Mouse (Mus musculus): ENCODE data around the gene Gpx4. TPM values are rescaled to one million over a fixed set of nuclear protein-coding genes. Genes with fewer than 3 reads are reported as not detected.
"Not testable (repeated sequence)": the region's sequence is repeated elsewhere in the genome, so short reads cannot be mapped to it uniquely, and the experiment has no call there.

Gene Gpx4
- polyA plus RNA-seq, 1 experiment: 1,278 TPM

- H3ac ChIP-seq (ENCODE audit: control insufficient read depth, insufficient read length): no peak overlapping the region
- TF ChIP-seq MAX (IDR thresholded peaks at IDR 0.05; ENCODE audit: low read depth) (no peak), E2F4 (IDR thresholded peaks at IDR 0.05; ENCODE audit: insufficient read depth) (no peak), MYOG (IDR thresholded peaks at IDR 0.05; ENCODE audit: control insufficient read depth in 1 of 3, insufficient read depth in 1 of 3, insufficient read length in 2 of 3, low read depth in 2 of 3) (peak; percentile 22 to 91 (median 57)), USF1 (IDR thresholded peaks at IDR 0.05; ENCODE audit: low read depth) (no peak), POLR2AphosphoS2 (IDR thresholded peaks at IDR 0.05; ENCODE audit: insufficient read length, low read depth) (no peak), CEBPB (IDR thresholded peaks at IDR 0.05; ENCODE audit: insufficient read depth, poor library complexity, severe bottlenecking) (no peak), TCF3 (IDR thresholded peaks at IDR 0.05; ENCODE audit: insufficient read length, low read depth) (peak; percentile 19), TCF12 (IDR thresholded peaks at IDR 0.05; ENCODE audit: insufficient read depth, poor library complexity, severe bottlenecking) (no peak), REST (IDR thresholded peaks at IDR 0.05; ENCODE audit: insufficient read depth, insufficient read length) (no peak), SRF (IDR thresholded peaks at IDR 0.05; ENCODE audit: control insufficient read depth, insufficient read length, low read depth) (no peak), POLR2A (IDR thresholded peaks at IDR 0.05; ENCODE audit: insufficient read length, low read depth) (peak; percentile 24), MYOD1 (IDR thresholded peaks at IDR 0.05; ENCODE audit: control insufficient read depth in 1 of 3, insufficient read length in 2 of 3, low read depth in 2 of 3) (peak in 2 of 3 experiments; percentile 54 to 84)
- H3K36me3 ChIP-seq (ENCODE audit: control insufficient read depth, insufficient read depth): peaks cover 5% of the 10 kb centered on the region
- H3K4me3 ChIP-seq: no peak overlapping the region
- peak overlapping the region; percentile 74 for H3K4me2 ChIP-seq (ENCODE audit: low read depth)
- no peaks in the 10 kb centered on the region for H3K27me3 ChIP-seq (ENCODE audit: control insufficient read depth, insufficient read depth, insufficient read length)
- peaks cover 23% of the 10 kb centered on the region for H3K79me2 ChIP-seq (ENCODE audit: control insufficient read depth, insufficient read depth)
These were observed 4.8 kb downstream of the Gpx4 start for GRCm38 (mm10) chr10:80051618-80052373.

GRCm38 (mm10) chr10:80052374-80052764, 5.4 kb downstream of the Gpx4 start:
- TF ChIP-seq TCF12 (IDR thresholded peaks at IDR 0.05; ENCODE audit: insufficient read depth, poor library complexity, severe bottlenecking) (no peak), SRF (IDR thresholded peaks at IDR 0.05; ENCODE audit: control insufficient read depth, insufficient read length, low read depth) (peak; percentile 26)
- Histone ChIP-seq H3K79me2 (ENCODE audit: control insufficient read depth, insufficient read depth) (peaks cover 23% of the 10 kb centered on the region), H3K4me3 (peak overlapping the region; percentile 96), H3K36me3 (ENCODE audit: control insufficient read depth, insufficient read depth) (peaks cover 8% of the 10 kb centered on the region), H3K4me2 (ENCODE audit: low read depth) (peak overlapping the region; percentile 74), H3K27me3 (ENCODE audit: control insufficient read depth, insufficient read depth, insufficient read length) (no peaks in the 10 kb centered on the region), H3ac (ENCODE audit: control insufficient read depth, insufficient read length) (no peak overlapping the region)

- no peak for TF ChIP-seq TCF3 (IDR thresholded peaks at IDR 0.05; ENCODE audit: insufficient read length, low read depth)
- no peak for TF ChIP-seq REST (IDR thresholded peaks at IDR 0.05; ENCODE audit: insufficient read depth, insufficient read length)
- TF ChIP-seq E2F4 (IDR thresholded peaks at IDR 0.05; ENCODE audit: insufficient read depth): no peak
- no peak for TF ChIP-seq USF1 (IDR thresholded peaks at IDR 0.05; ENCODE audit: low read depth)
- TF ChIP-seq TCF12 (IDR thresholded peaks at IDR 0.05; ENCODE audit: insufficient read depth, poor library complexity, severe bottlenecking): no peak
- peak; percentile 57 for TF ChIP-seq POLR2A (IDR thresholded peaks at IDR 0.05; ENCODE audit: insufficient read length, low read depth)
- TF ChIP-seq MYOD1 (IDR thresholded peaks at IDR 0.05; ENCODE audit: control insufficient read depth in 1 of 3, insufficient read length in 2 of 3, low read depth in 2 of 3): peak in 1 of 3 experiments; percentile 22
- TF ChIP-seq MYOG (IDR thresholded peaks at IDR 0.05; ENCODE audit: control insufficient read depth in 1 of 3, insufficient read depth in 1 of 3, insufficient read length in 2 of 3, low read depth in 2 of 3): peak in 1 of 3 experiments; percentile 12
- TF ChIP-seq MAX (IDR thresholded peaks at IDR 0.05; ENCODE audit: low read depth): no peak
- TF ChIP-seq SRF (IDR thresholded peaks at IDR 0.05; ENCODE audit: control insufficient read depth, insufficient read length, low read depth): peak; percentile 79
- TF ChIP-seq POLR2AphosphoS2 (IDR thresholded peaks at IDR 0.05; ENCODE audit: insufficient read length, low read depth): peak; percentile 86
- TF ChIP-seq CEBPB (IDR thresholded peaks at IDR 0.05; ENCODE audit: insufficient read depth, poor library complexity, severe bottlenecking): no peak
- H3K27me3 ChIP-seq (ENCODE audit: control insufficient read depth, insufficient read depth, insufficient read length): no peaks in the 10 kb centered on the region
These were observed 6.4 kb downstream of the Gpx4 start for GRCm38 (mm10) chr10:80053259-80053780.

GRCm38 (mm10) chr10:80053831-80054815, 7.2 kb downstream of the Gpx4 start:
- Histone ChIP-seq H3K79me2 (ENCODE audit: control insufficient read depth, insufficient read depth) (peaks cover 23% of the 10 kb centered on the region), H3ac (ENCODE audit: control insufficient read depth, insufficient read length) (peak overlapping the region; percentile 71), H3K4me2 (ENCODE audit: low read depth) (peak overlapping the region; percentile 91), H3K27me3 (ENCODE audit: control insufficient read depth, insufficient read depth, insufficient read length) (no peaks in the 10 kb centered on the region), H3K36me3 (ENCODE audit: control insufficient read depth, insufficient read depth) (peaks cover 8% of the 10 kb centered on the region), H3K4me3 (peak overlapping the region; percentile 96)
- TF ChIP-seq MYOG (IDR thresholded peaks at IDR 0.05; ENCODE audit: control insufficient read depth in 1 of 3, insufficient read depth in 1 of 3, insufficient read length in 2 of 3, low read depth in 2 of 3) (no peak), TCF3 (IDR thresholded peaks at IDR 0.05; ENCODE audit: insufficient read length, low read depth) (no peak), REST (IDR thresholded peaks at IDR 0.05; ENCODE audit: insufficient read depth, insufficient read length) (no peak), POLR2AphosphoS2 (IDR thresholded peaks at IDR 0.05; ENCODE audit: insufficient read length, low read depth) (peak; percentile 46), POLR2A (IDR thresholded peaks at IDR 0.05; ENCODE audit: insufficient read length, low read depth) (peak; percentile 48), CEBPB (IDR thresholded peaks at IDR 0.05; ENCODE audit: insufficient read depth, poor library complexity, severe bottlenecking) (peak; percentile 70; the same call in 1 of the 2 replicates), TCF12 (IDR thresholded peaks at IDR 0.05; ENCODE audit: insufficient read depth, poor library complexity, severe bottlenecking) (no peak), MYOD1 (IDR thresholded peaks at IDR 0.05; ENCODE audit: control insufficient read depth in 1 of 3, insufficient read length in 2 of 3, low read depth in 2 of 3) (peak in 1 of 3 experiments; percentile 4)

More at GRCm38 (mm10) chr10:80053259-80053780, 6.4 kb downstream of the Gpx4 start:
- Histone ChIP-seq H3K79me2 (ENCODE audit: control insufficient read depth, insufficient read depth) (peaks cover 23% of the 10 kb centered on the region), H3K4me3 (peak overlapping the region; percentile 96), H3K4me2 (ENCODE audit: low read depth) (peak overlapping the region; percentile 74), H3ac (ENCODE audit: control insufficient read depth, insufficient read length) (peak overlapping the region; percentile 71), H3K36me3 (ENCODE audit: control insufficient read depth, insufficient read depth) (peaks cover 8% of the 10 kb centered on the region)

GRCm38 (mm10) chr10:80054911-80055310, 7.9 kb downstream of the Gpx4 start:
- Histone ChIP-seq H3K4me2 (ENCODE audit: low read depth) (peak overlapping the region; percentile 91), H3ac (ENCODE audit: control insufficient read depth, insufficient read length) (peak overlapping the region; percentile 71), H3K36me3 (ENCODE audit: control insufficient read depth, insufficient read depth) (peaks cover 11% of the 10 kb centered on the region), H3K79me2 (ENCODE audit: control insufficient read depth, insufficient read depth) (peaks cover 23% of the 10 kb centered on the region), H3K4me3 (peak overlapping the region; percentile 96)
- H3K27me3 ChIP-seq (ENCODE audit: control insufficient read depth, insufficient read depth, insufficient read length): not testable (repeated sequence)
